Mouse (Mus musculus): ENCODE results near the gene Ms4a4a.
"Not testable (repeated sequence)": the region's sequence is repeated elsewhere in the genome, so short reads cannot be mapped to it uniquely, and the experiment has no call there.

Gene Ms4a4a

DNA sequence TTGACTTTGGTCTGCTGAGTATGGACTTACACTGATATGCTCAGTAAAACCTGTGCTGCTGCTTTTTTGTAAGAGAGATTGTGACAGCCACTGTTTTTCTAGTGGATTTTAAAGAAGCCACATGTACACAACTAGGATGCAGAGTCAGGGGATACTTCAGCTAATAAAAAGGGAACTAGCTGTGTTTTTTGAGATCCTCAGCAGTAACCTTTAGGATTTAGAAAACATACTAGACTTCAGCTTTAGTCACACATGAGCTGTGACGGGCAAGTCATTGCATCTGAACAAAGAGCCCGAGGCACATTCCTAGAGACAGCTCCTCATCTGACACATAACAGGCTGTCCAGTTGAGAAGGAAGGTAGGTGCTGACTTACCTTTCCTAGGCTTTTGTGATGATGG lies at the start of gene Ms4a4a:
Gene Ms4a4a, plus strand, starts transcription at position 251 of the 400 bp plus-strand sequence.
- no peak for DNase-seq (ENCODE audit: low spot score)

DNA sequence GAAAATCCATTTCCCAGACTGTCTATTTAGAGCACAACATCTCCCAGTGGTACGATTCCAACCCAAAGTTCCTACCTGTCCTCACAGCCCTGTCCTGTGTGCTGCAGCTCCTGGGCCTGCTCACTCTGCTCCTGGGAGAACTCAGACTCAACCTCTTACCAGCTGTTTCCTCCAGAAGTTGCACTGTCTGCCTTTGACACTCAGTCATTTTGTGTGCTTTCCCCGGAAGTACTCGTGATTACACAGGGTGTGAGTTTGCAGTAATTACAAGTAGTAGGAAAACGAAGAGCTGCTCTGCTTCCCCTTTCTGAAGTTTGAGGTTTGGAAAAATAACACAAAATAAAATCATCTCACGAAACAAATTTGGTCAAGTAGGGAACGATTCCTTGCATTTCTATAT lies 39.4 kb upstream of the Ms4a4a start, which contains the start of gene Ms4a7:
Gene Ms4a7, minus strand, starts transcription at position 215 of the 400 bp plus-strand sequence.
- no peak for DNase-seq (ENCODE audit: low spot score)

DNA sequence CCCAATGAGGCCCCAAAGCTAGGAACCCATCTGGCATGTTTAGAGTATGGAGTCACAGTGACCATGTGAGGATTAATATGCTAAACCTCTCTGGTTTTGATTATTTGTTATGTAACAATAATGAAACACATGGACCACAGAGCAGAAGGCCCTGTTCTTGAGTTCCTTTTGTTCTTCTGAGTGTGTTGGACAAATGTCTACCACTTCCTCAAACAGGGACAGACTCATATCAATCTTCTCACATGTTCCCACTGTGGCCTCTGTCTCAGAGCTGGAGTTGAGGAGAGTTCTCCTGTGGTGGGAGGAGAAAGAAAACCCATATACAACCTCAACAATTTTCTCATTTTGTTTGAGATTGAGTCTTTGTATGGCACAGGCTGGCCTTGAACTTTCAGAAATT lies 32.2 kb upstream of the Ms4a4a start:
- DNase-seq (ENCODE audit: low spot score): no peak

DNA sequence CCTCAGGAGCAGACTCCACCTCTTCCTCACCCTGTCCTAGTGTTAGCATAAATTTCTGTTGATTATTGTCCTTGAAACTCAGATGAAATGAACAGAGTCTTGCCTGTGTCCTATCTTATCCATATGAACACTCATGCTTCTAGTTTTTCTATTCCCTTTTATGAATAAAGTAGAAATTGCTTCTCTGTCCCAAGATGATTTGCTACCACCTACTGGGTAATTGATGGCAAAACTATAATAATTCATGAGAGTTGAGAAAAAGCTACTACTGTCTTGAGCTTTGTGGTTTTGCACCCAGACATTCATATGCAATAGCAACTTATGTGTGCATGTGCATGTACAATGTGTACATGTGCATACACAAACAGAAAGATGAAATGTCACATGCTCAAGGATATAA lies 31.3 kb upstream of the Ms4a4a start:
- no peak for DNase-seq (ENCODE audit: low spot score)

DNA sequence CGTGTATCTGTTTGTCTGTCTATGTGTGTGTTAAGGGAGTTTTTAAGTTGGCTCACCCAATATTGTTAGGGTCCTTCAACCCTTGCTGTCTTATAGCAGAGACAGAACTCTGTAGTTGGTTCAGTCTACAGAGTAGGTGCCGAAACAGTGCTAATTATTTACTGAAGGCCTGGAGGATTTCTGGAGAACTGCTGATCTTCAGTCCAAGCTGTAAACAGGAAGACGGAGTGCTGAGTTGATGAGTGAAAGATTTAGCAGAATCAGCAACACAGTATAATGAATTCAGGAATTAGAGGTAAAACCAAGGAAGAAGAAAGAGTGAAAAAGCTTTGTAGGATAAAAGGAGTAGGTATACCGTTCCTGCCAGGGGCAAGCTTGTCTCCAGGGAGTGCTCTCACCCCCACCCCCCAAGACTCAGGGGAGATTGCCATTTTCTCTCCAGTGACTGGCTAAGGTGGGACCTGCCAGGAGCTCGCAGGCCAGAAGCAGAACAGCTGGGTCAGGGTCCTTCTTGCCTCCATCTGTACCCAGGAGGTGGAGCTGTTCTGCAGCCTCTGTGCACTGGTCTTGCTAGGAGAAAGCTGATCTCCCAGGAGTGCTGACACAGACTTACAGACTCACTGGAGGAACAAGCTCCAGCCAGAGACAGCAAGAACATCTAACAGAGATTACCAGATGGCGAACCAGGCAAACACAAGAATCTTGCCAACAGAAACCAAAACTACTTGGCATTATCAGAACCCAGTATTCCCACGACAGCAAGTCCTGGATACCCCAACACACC lies 25.4 kb upstream of the Ms4a4a start:
- DNase-seq (ENCODE audit: low spot score): no peak

DNA sequence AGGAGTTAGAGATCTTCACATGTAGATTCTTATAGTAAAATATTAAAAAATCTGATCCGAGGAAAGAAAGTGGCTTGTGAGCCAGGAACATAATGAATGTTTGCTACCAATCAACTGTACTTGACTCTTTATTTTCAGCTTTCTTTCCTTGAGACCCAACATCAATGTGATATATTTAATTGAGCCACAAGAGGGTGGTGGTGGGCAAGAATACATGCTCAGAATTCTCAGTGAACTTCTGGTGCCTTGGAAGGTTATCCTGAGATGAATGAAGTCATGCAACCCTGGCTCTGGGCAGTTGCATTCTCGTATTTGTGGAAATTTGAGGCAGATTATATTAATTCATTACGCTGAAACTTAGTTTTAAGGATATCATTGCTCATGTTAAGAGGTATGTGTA lies 23.4 kb upstream of the Ms4a4a start:
- no peak for DNase-seq (ENCODE audit: low spot score)

DNA sequence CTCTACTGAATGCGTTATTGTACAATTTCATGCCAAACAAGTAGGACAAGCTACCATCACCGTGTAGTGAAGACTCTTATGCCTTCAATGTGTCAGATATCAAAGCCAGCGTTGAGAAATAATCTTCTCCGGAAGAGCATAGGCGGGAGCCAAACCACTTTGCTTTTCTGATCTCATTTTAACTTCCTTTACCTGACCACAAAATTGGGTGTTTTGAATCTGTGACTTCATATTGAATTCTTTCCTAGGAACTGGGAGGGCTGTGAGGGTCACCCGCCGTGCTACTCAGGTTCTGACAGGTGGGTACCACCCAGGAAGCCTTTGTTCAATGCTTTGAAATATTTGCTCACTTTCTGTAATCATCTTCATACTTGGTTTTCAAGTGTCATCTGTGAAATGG lies 19.6 kb upstream of the Ms4a4a start:
- DNase-seq (ENCODE audit: low spot score): no peak

DNA sequence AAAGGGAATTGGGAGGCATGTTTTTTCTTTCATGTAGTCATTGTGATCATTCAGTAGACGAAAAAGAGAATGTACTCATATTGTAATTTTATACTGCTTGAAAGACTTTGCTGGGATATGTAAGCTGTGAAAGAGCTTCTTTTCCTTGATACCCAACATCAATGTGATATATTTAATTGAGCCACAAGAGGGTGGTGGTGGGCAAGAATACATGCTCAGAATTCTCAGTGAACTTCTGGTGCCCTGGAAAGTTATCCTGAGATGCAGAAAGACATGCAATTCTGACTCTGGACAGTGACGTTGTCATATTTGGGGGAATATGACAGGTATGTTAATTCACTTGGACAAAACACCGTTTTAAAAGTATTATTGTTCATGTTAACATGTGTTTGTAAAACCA lies 15.2 kb upstream of the Ms4a4a start:
- DNase-seq (ENCODE audit: low spot score): no peak

DNA sequence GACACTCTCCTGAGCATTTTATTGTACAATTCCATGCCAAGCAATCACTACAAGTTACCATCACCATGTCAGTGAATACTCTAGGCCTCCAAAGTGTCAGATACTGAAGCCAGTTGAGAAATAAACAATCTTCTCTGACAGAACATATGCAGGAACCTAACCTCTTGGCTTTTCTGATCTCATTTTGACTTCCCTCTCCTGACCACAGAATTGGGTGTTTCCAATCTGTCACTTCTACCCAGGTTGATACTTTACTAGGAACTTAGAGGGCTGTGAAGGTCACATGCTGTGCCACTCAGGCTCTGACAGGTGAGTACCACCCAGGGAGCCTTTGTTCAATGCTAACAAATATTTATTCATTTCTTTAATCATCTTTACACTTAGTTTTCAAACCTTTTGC lies 13.3 kb upstream of the Ms4a4a start:
- DNase-seq (ENCODE audit: low spot score): no peak

DNA sequence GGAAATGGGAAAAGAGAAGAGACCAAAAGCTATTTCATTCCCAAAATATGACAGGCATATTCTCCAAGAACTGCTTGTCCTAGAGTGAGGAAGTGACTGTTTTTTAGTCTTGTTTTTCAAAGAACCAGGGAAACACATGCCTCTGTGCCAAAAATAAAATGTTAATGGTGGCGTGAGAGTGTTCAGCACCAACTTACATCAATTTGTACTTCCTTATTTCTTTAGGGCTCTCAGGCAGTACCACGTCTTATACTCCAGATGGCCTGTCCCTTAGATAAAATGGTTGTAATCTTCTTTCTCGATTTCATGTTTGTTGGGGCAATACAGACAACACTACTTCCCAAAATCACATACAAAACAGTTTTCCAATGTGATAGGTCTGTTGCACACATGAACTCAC lies 7.0 kb upstream of the Ms4a4a start:
- DNase-seq (ENCODE audit: low spot score): no peak

DNA sequence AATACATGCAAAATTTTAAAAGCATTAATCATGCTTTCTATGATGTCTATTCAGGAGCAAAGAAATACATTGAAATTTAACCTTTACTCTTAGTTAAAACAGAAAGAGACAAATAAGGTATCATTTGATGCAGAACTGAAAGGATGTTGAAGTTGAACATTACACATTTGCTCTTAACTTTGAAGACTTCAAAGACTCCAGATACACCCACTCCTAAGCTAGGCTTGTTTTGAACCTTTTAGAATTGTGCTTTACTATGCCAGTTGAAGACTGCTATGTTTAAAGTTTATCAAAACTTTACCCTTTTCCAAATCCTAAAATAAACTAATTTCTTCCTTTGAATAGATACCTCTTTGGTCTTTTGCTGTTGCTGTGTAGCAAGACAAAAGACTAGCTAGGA lies 4.1 kb upstream of the Ms4a4a start:
- DNase-seq (ENCODE audit: low spot score): no peak

DNA sequence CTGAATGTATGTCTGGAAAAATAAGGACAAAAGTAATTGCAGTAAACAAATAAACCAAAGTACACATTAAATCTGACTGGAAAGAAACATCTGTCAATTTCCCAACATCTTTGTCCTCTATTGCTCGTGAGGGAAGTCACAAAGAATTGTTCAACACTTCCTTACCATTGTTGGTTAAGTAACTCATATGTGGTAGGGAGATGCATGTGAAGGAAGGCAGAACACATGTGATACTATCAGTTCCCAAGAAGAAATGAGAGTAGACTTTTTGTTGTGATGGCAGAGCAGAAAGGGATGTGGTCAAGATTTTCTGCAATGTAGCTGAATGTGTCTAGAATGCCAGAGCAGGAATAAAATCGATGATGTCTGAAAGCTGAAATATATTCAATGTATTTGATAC lies 1.1 kb downstream of the Ms4a4a start:
- no peak for DNase-seq (ENCODE audit: low spot score)

DNA sequence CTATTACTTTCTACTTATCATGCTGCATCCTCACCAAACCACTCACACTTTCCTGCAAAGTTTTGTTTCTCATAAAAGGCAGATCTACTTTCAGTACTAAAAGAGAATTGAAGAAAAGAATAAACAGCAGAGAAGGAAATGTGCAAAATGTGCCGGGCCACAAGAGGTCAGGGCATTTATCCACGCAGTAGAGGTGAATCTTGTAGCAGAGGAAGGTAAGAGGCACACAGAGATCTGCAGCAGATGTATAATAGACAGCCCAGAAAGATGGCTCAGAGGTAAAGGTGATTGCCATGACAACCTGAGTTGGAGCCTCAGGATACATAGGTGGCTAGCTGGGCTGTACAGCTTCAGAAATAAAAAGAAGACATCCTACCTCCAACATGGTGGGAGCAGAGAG lies 11.8 kb downstream of the Ms4a4a start:
- no peak for DNase-seq (ENCODE audit: low spot score)

DNA sequence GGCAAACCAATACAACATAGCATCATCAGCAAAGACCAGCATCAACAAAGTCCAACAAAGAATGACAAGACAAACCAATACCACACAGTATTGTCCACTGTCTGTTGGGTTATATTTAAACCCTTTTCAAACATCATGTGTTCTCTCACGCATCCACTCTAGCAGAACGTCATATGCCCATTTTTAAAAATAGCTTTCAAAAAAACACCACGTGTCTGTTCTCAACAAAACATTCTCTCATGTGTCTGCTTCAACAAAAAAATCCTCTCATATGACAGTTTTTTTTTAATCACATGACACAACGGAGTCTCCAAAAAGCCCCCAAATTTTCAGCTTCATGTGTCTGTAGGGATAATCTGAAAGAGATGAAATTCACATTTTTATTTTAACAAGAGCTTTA lies 12.4 kb downstream of the Ms4a4a start:
- no peak for DNase-seq (ENCODE audit: low spot score)

DNA sequence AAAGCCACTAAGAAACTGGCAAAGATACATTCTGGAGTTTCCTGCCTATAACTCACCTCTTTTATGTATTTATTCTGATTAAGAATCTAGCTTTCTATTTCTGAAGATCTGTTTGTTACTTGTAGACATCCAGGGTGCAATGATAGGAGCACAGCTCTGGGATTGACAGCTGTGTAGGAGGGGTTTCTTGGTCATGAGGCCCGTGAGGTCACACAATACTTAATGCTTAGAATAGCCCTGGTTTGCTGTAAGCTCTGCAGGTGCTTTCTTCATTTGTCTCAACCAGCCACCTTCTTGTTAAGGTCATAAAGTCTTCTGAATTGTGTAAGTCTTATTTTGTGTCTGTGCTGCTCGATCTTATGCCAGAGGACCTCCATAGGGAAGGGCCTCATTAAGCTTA lies 13.6 kb downstream of the Ms4a4a start:
- DNase-seq (ENCODE audit: low spot score): no peak

DNA sequence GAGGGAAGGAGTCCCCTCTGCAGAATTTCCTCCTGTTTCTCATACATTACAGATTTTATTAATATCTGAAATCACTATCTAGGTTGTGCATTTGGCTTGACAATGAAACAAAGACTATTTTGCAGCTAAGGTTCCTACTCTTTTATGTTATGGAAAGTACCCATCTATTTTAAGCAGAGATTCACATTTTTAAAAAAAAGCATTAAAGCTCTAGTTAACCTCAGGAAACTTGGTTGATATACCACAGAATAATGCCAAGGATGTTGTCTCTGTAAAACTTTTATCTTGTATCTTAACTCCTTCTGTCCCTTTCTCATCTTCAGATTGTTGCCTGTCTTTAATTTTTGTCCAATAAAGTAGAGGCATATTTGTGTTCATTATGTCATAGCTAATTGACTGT lies 20.4 kb downstream of the Ms4a4a start:
- no peak for DNase-seq (ENCODE audit: low spot score)

DNA sequence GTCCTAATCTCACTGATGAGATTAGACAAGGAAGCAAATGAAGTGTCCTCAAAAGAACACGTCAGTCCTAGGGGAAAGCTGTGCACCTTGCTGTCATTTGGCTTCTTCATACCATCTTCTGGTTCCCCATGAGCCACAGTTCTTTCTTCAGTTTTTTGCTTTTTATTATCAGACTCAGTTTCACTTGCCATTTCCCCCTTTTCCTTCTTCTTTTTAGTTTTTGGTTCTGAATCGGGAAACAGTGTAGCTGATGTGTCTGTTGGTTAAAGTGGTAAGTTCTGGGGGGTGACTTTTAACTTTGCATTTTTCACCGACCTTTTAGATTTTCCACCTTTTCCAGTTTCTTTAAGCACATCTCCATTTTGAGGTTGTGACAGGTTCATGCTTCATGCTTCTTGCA lies 29.2 kb downstream of the Ms4a4a start, which contains the start of gene Ms4a4c:
Gene Ms4a4c, plus strand, starts transcription at position 244 of the 400 bp plus-strand sequence.
- no peak for DNase-seq (ENCODE audit: low spot score)

DNA sequence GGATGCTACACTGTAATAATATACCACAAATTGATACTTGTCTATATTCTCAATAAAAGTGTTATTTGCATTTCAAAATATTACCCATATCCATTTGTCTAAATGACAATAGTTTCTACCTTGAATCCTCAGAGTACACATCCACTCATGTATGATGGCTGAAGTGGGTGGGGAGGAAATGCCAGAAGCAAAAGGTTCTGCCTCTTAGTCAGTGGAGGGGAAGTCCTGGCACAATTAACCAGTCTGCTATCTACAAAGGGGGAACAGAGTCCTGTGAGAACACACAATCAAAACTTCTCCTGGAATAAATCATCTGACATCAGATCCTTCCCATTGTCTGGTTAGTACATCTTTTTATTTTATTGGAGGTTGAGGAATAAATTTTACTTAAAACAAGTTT lies 32.1 kb downstream of the Ms4a4a start:
- no peak for DNase-seq (ENCODE audit: low spot score)

DNA sequence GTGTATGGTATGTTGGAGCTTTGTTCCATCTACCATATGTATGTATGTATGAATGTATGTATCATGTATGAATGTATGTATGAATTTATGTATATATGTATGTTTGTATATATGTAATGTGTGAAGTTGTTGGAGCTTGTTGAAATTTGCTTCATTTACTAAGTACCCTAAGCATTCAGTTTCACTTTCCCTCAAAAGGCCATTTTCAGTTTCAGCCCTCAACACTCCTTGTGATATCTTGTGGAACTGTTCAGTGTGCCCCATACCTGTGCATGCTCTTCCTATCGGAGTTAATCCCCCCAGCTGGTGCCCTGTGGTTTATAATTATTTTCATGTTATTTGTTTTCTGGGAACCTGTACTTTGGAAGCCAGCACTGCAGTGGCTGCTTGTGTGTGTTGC lies 33.3 kb downstream of the Ms4a4a start:
- DNase-seq (ENCODE audit: low spot score): no peak

DNA sequence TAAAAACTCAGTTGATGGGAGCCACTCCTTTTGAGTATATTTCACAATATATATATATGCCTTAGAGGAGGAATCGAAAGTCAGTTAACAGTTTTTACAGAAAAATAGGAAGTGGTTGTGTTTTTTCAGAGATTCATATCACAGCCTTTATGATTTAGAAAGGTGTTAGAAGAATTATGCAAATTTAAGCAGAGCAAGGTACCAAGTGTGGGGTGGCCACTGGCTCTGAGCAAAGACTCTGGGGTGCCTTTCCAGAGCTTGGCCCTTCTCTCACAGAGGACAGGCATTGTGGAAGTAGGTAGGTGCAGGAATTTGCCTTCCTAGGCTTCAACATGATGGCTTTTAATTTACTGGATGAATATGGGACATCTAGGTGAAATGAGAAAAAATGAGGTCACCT lies 36.3 kb downstream of the Ms4a4a start:
- no peak for DNase-seq (ENCODE audit: low spot score)

DNA sequence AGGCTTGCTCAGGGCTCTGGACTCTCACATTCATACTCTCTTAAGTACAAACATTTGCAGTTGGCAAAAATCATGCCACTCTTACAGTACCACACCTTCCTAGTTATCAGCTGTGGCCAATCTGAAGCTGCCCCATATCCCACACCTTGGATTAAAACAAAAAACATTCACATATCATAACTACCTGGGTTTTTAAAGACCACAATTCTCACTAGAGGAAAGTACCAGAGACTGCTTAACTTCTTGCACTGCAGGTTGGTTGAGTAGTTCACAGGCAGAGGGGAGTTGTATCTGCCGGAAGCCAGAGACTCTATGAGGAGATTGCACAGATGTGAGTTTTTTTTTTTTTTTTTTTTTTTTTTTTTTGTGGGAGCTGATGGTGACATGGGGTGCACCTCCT lies 38.8 kb downstream of the Ms4a4a start:
- no peak for DNase-seq (ENCODE audit: low spot score)

DNA sequence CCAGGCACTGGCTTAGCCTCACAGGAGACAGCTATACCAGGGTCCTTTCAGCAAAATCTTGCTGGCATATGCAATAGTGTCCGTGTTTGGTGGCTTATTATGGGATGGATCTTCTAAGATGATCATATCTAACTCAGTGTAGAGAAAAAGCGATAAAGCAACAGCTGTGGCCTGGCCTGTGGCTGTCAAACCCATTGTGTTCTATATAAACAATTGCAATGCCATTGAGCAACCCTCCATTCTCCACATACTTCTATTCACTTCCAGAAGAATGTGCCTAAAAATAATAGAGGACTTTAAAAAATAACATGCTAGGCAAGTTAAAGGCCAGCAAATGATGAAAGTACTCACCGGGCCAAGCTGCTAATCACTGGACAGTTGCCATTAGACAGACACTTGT lies 40.3 kb downstream of the Ms4a4a start:
- DNase-seq (ENCODE audit: low spot score): no peak

DNA sequence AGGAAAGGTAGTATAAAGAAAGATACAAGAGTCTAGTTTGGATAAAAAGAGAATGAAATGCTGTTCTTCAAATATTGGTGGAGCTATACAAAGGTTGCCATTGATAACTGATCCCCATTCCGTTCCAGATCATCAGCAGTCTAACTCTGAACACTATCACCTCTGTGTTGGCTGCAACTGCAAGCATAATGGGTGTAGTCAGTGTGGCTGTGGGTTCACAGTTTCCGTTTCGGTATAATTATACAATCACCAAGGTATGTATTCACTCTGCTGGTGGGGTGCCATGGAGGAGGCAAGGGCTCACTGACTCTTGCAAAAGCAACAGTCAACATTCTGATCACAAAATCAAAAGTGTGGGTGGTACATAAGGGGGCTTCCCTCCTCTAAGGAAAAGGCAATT lies 43.5 kb downstream of the Ms4a4a start:
- not testable (repeated sequence) for DNase-seq (ENCODE audit: low spot score)

DNA sequence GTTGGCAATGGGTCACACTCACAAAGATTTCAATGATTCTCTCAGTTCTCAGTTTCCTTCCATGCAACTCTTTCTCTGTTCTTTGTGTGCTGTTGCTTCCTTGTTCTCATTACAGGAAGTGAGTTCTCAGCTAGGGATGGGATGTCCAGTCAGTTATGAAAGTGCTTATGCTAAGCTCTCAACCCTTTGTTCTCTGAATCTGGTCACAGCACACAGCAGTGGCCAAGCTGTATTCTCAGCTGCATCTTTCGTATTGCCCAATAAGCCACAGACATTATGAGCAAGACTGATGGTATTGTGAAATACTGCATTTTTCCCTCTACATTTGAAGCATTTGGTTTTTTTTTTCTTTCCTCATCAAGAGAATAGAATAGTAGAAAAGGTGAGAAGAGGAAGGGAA lies 55.9 kb downstream of the Ms4a4a start:
- not testable (repeated sequence) for DNase-seq (ENCODE audit: low spot score)
